Mouse (Mus musculus) large intestine, adult 2 months (tissue): ENCODE data around the gene Eno2. TPM values are rescaled to one million over a fixed set of nuclear protein-coding genes. Genes with fewer than 3 reads are reported as not detected.

Experiments used
- DNase-seq: peaks from one replicate; pipeline ENCODE4 v3.0.0-alpha.2; 2012; ENCODE audit warnings: low read depth, low spot score
- WGBS: fragments of 180-500 bp; shearing (Covaris S2); methylation state at CpG from one replicate; pipeline ENCODE4 v1.1.7; 2018; 5-methylcytosine and 5-hydroxymethylcytosine counted together
- polyA plus RNA-seq: library from polyadenylated mRNA; depleted of rRNA; stranded (reverse); fragments of >200 nt; gene quantifications from 2 replicates; pipeline ENCODE4 v1.2.3, GENCODE M21; 2012

Eno2 gene
- polyA plus RNA-seq, 1 experiment = 4.2 TPM

GRCm38 (mm10) chr6:124770013-124770412 is 540 bp upstream of the Eno2 start:
- WGBS = 79% methylated on average over 7 of the region's 7 CpGs
- DNase-seq = no peak

GRCm38 (mm10) chr6:124768704-124769044 is 799 bp downstream of the Eno2 start:
- WGBS = 19% methylated on average over 9 of the region's 9 CpGs
- DNase-seq = no peak

GRCm38 (mm10) chr6:124767920-124768703 is 1.4 kb downstream of the Eno2 start:
- no peak for DNase-seq
- WGBS = 49% methylated on average over 19 of the region's 19 CpGs

GRCm38 (mm10) chr6:124767536-124767919 is 1.9 kb downstream of the Eno2 start:
- WGBS = 80% methylated on average over 4 of the region's 4 CpGs
- DNase-seq = no peak

GRCm38 (mm10) chr6:124765951-124766350 is 3.5 kb downstream of the Eno2 start:
- DNase-seq = no peak
- WGBS = 90% methylated on average over 7 of the region's 7 CpGs

GRCm38 (mm10) chr6:124759259-124759658 is 10.2 kb downstream of the Eno2 start:
- no peak for DNase-seq
- under 1% methylated on average over 5 of the region's 5 CpGs for WGBS

- WGBS = 31% methylated on average over 2 of the region's 2 CpGs
These were observed 10.6 kb downstream of the Eno2 start for GRCm38 (mm10) chr6:124758849-124759232.

GRCm38 (mm10) chr6:124757909-124758848 is 11.3 kb downstream of the Eno2 start:
- no peak for DNase-seq
- WGBS = 59% methylated on average over 5 of the region's 5 CpGs

More at GRCm38 (mm10) chr6:124758849-124759232, 10.6 kb downstream of the Eno2 start:
- no peak for DNase-seq

- WGBS = 30% methylated on average over 5 of the region's 5 CpGs
- no peak for DNase-seq
These were observed 12.1 kb downstream of the Eno2 start for GRCm38 (mm10) chr6:124757351-124757880.

- no peak for DNase-seq
- WGBS = under 1% methylated on average over 47 of the region's 54 CpGs
These were observed 12.7 kb downstream of the Eno2 start for GRCm38 (mm10) chr6:124756652-124757350.

- DNase-seq = no peak
- WGBS = under 1% methylated on average over 77 of the region's 100 CpGs
These were observed 13.5 kb downstream of the Eno2 start, which contains the start of the genes Gm45234 and Atn1 for GRCm38 (mm10) chr6:124755831-124756595. TSS of gene Gm45234 (minus strand) at chr6:124756021. TSS of gene Atn1 (minus strand) at chr6:124756524.

GRCm38 (mm10) chr6:124755306-124755705 is 14.2 kb downstream of the Eno2 start:
- no peak for DNase-seq
- WGBS = 1% methylated on average over 3 of the region's 3 CpGs

- 36% methylated on average over 2 of the region's 2 CpGs for WGBS
- DNase-seq = no peak
These were observed 15.6 kb downstream of the Eno2 start for GRCm38 (mm10) chr6:124753861-124754260.

- whole genome bisulfite sequencing = 75% methylated on average over 8 of the region's 8 CpGs
- DNase-seq = no peak
These were observed 19.1 kb downstream of the Eno2 start for GRCm38 (mm10) chr6:124750405-124750804.

GRCm38 (mm10) chr6:124746654-124747632 is 22.5 kb downstream of the Eno2 start:
- no peak for DNase-seq
- 91% methylated on average over 7 of the region's 7 CpGs for WGBS

- 22% methylated on average over 8 of the region's 8 CpGs for WGBS
- DNase-seq = no peak
These were observed 23.2 kb downstream of the Eno2 start for GRCm38 (mm10) chr6:124746296-124746605.

GRCm38 (mm10) chr6:124745490-124746295 is 23.8 kb downstream of the Eno2 start:
- DNase-seq = peak; percentile 87
- 1% methylated on average over 85 of the region's 85 CpGs for WGBS
